Mouse (Mus musculus) hindbrain, embryonic 11.5 days (tissue): ENCODE data around the gene Rhod. TPM values are rescaled to one million over a fixed set of nuclear protein-coding genes. Genes with fewer than 3 reads are reported as not detected.

Experiments
- ATAC-seq: fragments of 200-750 bp; cut with Nextera tagmentation; 2 replicates; pipeline ENCODE4 v1.8.0; 2017; ENCODE audit warnings: mild to moderate bottlenecking, moderate TSS enrichment, moderate library complexity; ENCODE audit not compliant: low FRiP score
- DNase-seq: peaks from one replicate; pipeline ENCODE4 v3.0.0-alpha.2; 2015; ENCODE audit warnings: low spot score
- H3K27ac ChIP-seq: fragments of 300-500 bp; sonication (generic); 2 replicates; pipeline ENCODE4 v1.5.1; 2014; ENCODE audit warnings: mild to moderate bottlenecking, low read depth, low read length
- H3K27me3 ChIP-seq: fragments of 300-500 bp; sonication (generic); 2 replicates; pipeline ENCODE4 v1.6.1; 2014; ENCODE audit warnings: mild to moderate bottlenecking, low read length, moderate library complexity, mixed read lengths; ENCODE audit not compliant: control insufficient read depth, insufficient read depth
- H3K36me3 ChIP-seq: fragments of 300-500 bp; sonication (generic); 2 replicates; pipeline ENCODE4 v1.6.1; 2014; ENCODE audit warnings: mild to moderate bottlenecking, low read length, moderate library complexity, mixed read lengths; ENCODE audit not compliant: control insufficient read depth, insufficient read depth
- H3K4me1 ChIP-seq: fragments of 300-500 bp; sonication (generic); replicated peaks from 2 replicates; pipeline ENCODE4 v1.6.1; 2014; ENCODE audit warnings: low read length, mixed read lengths; ENCODE audit not compliant: control insufficient read depth, insufficient read depth
- H3K4me2 ChIP-seq: fragments of 300-500 bp; sonication (generic); replicated peaks from 2 replicates; pipeline ENCODE4 v1.6.1; 2014; ENCODE audit warnings: mild to moderate bottlenecking, low read depth, low read length
- H3K4me3 ChIP-seq: fragments of 300-500 bp; sonication (generic); 2 replicates; pipeline ENCODE4 v1.5.1; 2014; ENCODE audit warnings: low read depth, low read length
- H3K9ac ChIP-seq: fragments of 300-500 bp; sonication (generic); 2 replicates; pipeline ENCODE4 v1.6.1; 2014; ENCODE audit warnings: low read depth, low read length
- H3K9me3 ChIP-seq: fragments of 300-500 bp; sonication (generic); 2 replicates; pipeline ENCODE4 v1.6.1; 2016; ENCODE audit warnings: low read length; ENCODE audit not compliant: control insufficient read depth
- WGBS: fragments of 180-500 bp; shearing (Covaris S2); extraction: QIAGEN DNeasy Blood & Tissue Kit; methylation state at CpG from one replicate; pipeline ENCODE4 v1.1.7; 2014; 5-methylcytosine and 5-hydroxymethylcytosine counted together
- polyA plus RNA-seq: library from polyadenylated mRNA; unstranded; fragments of >200 nt; fragmentation: Nextera tagmentation; extraction: Ambion mirVana; gene quantifications from 2 replicates; pipeline ENCODE4 v1.2.1, GENCODE M21; 2014

The Rhod gene
- polyA plus RNA-seq, 1 experiment from 2014 or later, result 15.2 TPM

DNA sequence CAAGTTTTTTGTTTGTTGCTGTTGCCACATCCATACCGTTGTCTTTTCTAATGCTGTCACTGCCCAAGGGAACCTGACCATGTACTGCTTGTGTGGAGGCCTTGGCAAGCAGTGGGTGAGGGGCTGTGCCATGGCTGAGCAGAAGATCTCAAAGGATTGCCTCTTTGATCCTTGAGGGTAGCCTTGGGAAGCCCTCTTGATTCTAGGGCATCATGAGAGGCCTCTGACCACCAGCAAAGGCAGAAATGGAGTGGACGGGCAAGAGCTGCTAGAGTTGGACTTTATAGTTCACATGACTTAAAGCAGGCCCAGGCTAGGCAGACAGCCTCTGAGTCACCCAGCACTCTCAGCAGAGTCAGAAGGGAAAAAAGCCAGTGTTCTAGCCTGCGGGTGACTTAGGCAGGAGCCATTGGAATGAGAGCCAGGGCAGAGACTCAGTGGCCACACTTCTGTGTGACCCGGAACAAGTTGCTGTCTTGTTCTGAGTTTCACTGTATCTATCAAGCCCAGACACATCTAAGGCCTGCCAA lies 9.1 kb downstream of the Rhod start:
- no peaks in the 10 kb centered on the region for H3K9me3 ChIP-seq

DNA sequence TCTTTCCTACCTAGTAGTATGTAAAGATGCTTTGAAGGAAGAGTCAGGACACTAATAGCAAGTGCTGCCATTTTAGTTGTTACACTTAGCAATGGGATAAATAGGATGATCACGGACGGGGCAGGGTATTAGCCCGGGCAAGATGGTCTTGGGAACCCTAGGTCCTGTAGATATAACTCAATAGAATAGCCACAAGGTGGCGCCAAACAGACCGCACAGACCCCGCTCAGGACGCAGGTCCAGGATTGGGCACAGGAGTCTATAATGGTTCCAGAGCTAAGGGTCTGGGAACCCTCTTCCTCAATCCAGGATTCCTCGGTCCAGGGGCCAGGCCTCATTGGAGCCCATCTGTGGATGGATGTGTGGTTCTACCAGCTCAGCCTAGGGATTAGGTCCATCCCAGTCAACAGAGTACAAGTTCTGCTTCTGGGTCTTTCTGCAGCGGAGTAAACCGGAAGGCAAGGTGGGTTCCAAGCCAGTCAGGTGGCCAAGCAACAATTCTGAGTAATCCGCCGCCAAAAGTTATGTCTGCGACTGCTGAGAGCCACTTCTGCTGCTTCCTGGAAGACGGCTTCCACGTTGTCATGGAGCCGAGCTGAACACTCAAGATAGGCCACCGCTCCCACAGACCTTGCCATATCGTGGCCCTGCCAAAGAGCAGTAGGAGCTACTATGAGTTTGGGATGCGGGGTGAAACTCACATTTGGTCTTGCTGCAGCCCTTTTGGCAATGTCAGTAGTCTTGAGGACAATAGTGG lies 13.4 kb downstream of the Rhod start:
- ATAC-seq (no peak), DNase-seq (peak; percentile 47)
- Histone ChIP-seq H3K27ac (no peak overlapping the region), H3K9ac (no peak overlapping the region), H3K9me3 (no peaks in the 10 kb centered on the region), H3K4me2 (no peak overlapping the region), H3K4me3 (no peak overlapping the region), H3K27me3 (no peaks in the 10 kb centered on the region), H3K4me1 (no peaks in the 10 kb centered on the region), H3K36me3 (no peaks in the 10 kb centered on the region)
- 72% methylated on average over 19 of the region's 19 CpGs for WGBS

More for the DNA sequence above, 9.1 kb downstream of the Rhod start:
- Histone ChIP-seq H3K4me3 (no peak overlapping the region), H3K4me2 (no peak overlapping the region), H3K27me3 (no peaks in the 10 kb centered on the region), H3K36me3 (no peaks in the 10 kb centered on the region), H3K27ac (no peak overlapping the region), H3K4me1 (no peaks in the 10 kb centered on the region), H3K9ac (no peak overlapping the region)
- ATAC-seq (no peak), DNase-seq (no peak)
- 94% methylated on average over 4 of the region's 4 CpGs for WGBS

DNA sequence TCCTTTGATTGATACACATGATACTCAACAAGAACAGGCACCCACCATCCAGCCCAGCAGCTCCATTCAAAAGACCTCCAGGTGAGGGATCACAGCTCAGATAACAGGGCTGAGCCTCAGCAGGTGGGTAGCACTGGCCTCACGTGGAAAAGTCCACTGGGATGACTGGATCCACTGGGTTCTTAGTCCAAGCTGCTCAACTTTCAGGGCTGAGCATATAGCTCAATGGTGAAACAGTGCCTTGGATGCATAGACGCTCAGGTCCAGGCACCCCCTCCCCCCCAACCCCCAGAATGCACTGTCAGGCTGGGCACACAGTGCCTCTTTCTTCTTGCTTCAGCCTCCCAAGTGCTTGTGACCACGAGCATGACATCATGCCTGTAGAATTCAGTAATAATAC lies 16.2 kb downstream of the Rhod start:
- Histone ChIP-seq H3K9ac (no peak overlapping the region), H3K4me1 (no peaks in the 10 kb centered on the region), H3K27me3 (no peaks in the 10 kb centered on the region), H3K4me2 (no peak overlapping the region), H3K9me3 (no peaks in the 10 kb centered on the region), H3K36me3 (no peaks in the 10 kb centered on the region), H3K4me3 (no peak overlapping the region), H3K27ac (no peak overlapping the region)
- no peak for ATAC-seq
- WGBS, result 78% methylated on average over 3 of the region's 3 CpGs
- DNase-seq, result no peak

- H3K27me3 ChIP-seq, result no peaks in the 10 kb centered on the region
- H3K4me1 ChIP-seq, result no peaks in the 10 kb centered on the region
- no peaks in the 10 kb centered on the region for H3K36me3 ChIP-seq
- 97% methylated on average over 3 of the region's 3 CpGs for whole genome bisulfite sequencing
- no peak overlapping the region for H3K27ac ChIP-seq
- no peak overlapping the region for H3K9ac ChIP-seq
- no peaks in the 10 kb centered on the region for H3K9me3 ChIP-seq
- DNase-seq, result no peak
- no peak for ATAC-seq
- no peak overlapping the region for H3K4me2 ChIP-seq
- no peak overlapping the region for H3K4me3 ChIP-seq
Observed at GRCm38 (mm10) chr19:4422581-4422980, 16.7 kb downstream of the Rhod start.

DNA sequence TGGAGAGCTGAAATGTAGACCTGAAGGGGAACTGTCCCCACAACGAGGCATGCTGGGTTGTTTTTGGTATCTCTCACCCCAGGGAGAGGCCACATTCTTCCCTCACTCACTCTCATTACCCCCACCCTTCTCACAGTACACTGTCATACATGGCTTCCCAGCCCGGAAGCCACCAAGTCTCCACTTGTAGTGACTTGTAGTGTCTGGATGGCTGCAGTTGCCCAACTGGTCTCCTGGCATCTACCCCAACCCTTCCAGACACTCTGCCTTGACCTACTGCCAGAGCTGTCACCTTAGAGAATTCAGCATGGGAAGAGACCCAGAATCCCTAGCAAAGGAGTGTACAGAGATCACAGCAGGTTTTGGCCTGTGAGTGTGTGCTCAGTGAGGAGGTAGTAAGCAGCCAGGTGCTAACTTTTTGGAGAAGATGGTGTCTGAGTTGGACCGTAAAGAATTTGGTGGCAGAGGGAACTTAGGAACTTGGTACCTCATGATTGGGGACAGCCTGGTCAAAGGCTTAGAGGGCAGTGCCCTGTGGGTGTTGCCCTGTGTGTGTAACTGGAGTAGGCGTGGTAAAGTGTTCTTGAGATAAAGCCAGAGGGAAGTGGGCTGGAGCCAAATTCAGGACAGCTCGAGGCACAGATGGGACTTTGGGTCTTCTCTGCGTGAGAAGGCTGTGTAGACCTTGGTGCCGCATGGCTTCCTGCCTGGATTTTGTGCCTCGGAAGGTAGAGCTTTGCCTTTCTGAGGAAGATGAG lies 18.9 kb downstream of the Rhod start:
- Histone ChIP-seq H3K27me3 (no peaks in the 10 kb centered on the region), H3K4me3 (no peak overlapping the region), H3K4me2 (no peak overlapping the region), H3K4me1 (no peaks in the 10 kb centered on the region), H3K27ac (no peak overlapping the region), H3K9ac (no peak overlapping the region), H3K9me3 (no peaks in the 10 kb centered on the region), H3K36me3 (no peaks in the 10 kb centered on the region)
- 90% methylated on average over 8 of the region's 8 CpGs for WGBS
- DNase-seq (no peak), ATAC-seq (no peak)

GRCm38 (mm10) chr19:4419711-4420110 lies 19.5 kb downstream of the Rhod start:
- ATAC-seq (no peak), DNase-seq (no peak)
- Histone ChIP-seq H3K9ac (no peak overlapping the region), H3K4me2 (no peak overlapping the region), H3K4me3 (no peak overlapping the region), H3K27ac (no peak overlapping the region), H3K36me3 (no peaks in the 10 kb centered on the region), H3K4me1 (no peaks in the 10 kb centered on the region), H3K27me3 (no peaks in the 10 kb centered on the region), H3K9me3 (no peaks in the 10 kb centered on the region)
- 95% methylated on average over 5 of the region's 5 CpGs for WGBS

GRCm38 (mm10) chr19:4417713-4418112 lies 21.5 kb downstream of the Rhod start:
- Histone ChIP-seq H3K36me3 (no peaks in the 10 kb centered on the region), H3K9me3 (no peaks in the 10 kb centered on the region), H3K27ac (no peak overlapping the region), H3K27me3 (no peaks in the 10 kb centered on the region), H3K4me3 (no peak overlapping the region), H3K9ac (no peak overlapping the region), H3K4me1 (no peaks in the 10 kb centered on the region), H3K4me2 (no peak overlapping the region)
- no peak for DNase-seq
- no peak for ATAC-seq

GRCm38 (mm10) chr19:4417183-4417582 lies 22.0 kb downstream of the Rhod start:
- H3K27me3 ChIP-seq, result no peaks in the 10 kb centered on the region
- ATAC-seq (no peak), DNase-seq (peak; percentile 75)
- no peak overlapping the region for H3K4me2 ChIP-seq
- H3K9me3 ChIP-seq, result no peaks in the 10 kb centered on the region
- WGBS, result 0% methylated on average over 1 of the region's 1 CpGs
- H3K4me1 ChIP-seq, result no peaks in the 10 kb centered on the region
- H3K4me3 ChIP-seq, result no peak overlapping the region
- H3K27ac ChIP-seq, result no peak overlapping the region
- no peak overlapping the region for H3K9ac ChIP-seq
- no peaks in the 10 kb centered on the region for H3K36me3 ChIP-seq

GRCm38 (mm10) chr19:4414631-4415030 lies 24.6 kb downstream of the Rhod start:
- Histone ChIP-seq H3K27me3 (no peaks in the 10 kb centered on the region), H3K27ac (no peak overlapping the region), H3K4me3 (no peak overlapping the region), H3K36me3 (no peaks in the 10 kb centered on the region), H3K9me3 (no peaks in the 10 kb centered on the region), H3K4me2 (no peak overlapping the region), H3K9ac (no peak overlapping the region), H3K4me1 (no peaks in the 10 kb centered on the region)
- 77% methylated on average over 1 of the region's 1 CpGs for WGBS
- DNase-seq (no peak), ATAC-seq (no peak)
